Mouse (Mus musculus) c-Kit-positive CD71-positive TER-119-positive erythroid progenitor cells, embryonic 14.5 days (primary cell): Measurements from ENCODE around the gene Brd3.

Source experiments
- DNase-seq: peaks from one replicate; pipeline ENCODE4 v3.0.0-alpha.2; 2013; ENCODE audit warnings: low spot score

Brd3 gene

DNA sequence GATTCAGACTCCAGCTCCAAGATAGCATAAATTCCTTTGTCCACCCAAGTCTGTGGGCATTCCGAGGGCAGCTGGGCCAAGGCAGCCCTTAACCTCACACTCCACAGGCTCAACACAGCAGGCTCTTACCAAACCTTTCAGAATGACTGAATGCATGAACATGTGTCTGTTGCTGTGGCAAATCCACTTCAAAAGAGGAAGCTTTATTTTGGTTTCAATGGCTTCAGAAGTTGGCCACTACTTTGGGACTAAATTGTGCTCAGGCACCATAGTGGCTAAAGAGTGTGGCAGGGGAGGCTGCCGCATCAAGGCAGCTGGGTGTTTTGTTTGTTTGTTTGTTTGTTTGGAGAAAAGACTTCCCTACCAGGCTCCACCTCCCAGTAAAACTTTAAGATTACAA, 107.4 kb downstream of the Brd3 start:
- DNase-seq, result no peak

DNA sequence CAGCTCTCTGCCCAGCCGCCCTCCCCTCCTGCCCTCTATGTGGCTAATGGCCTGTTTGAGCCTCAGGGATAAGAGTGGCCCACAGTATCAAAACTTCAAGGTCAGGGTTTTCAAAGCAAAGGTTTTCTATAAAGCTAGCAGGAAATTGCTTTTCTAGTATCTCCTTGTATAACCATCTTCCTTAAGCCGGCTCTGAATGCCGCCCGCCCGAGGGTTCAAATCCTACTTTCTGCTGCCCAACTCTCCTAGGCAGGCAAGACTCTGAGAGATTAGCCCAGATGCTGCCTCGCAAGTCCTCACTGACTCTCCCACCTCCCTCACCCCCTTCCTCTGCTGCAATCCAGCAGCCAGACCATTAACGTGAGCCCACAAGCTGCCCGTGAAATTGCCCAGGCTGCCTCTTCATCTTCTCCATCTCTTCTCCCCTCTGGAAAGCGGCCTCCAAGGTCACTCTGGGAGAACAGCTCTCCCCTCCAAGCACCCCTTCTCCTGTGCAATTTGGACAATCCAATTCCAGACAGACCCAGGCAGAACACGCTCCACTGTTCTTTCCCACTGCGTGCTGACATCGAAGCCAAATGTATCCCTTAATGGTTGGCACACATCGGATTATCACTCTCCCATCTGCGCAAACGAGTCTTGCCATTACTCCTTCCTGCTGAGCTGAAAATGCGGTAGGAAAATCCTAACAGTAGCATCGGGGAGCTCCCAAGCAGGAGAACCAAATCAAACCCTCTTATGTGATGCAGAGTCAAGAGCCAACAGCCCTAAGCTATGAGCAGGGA, 110.6 kb downstream of the Brd3 start:
- no peak for DNase-seq
